Mouse (Mus musculus) limb, embryonic 15.5 days (tissue): ENCODE measurements around the gene Smurf2. TPM values are rescaled to one million over a fixed set of nuclear protein-coding genes. Genes with fewer than 3 reads are reported as not detected.
"Not testable (repeated sequence)": the region's sequence is repeated elsewhere in the genome, so short reads cannot be mapped to it uniquely, and the experiment has no call there.

Experiments used
- ATAC-seq: fragments of 200-750 bp; cut with Nextera tagmentation; 2 replicates; pipeline ENCODE4 v1.8.0; 2017; ENCODE audit warnings: low read depth, moderate TSS enrichment; ENCODE audit not compliant: insufficient number of reproducible peaks, low FRiP score, low TSS enrichment
- H3K27ac ChIP-seq: fragments of 300-500 bp; sonication (generic); 2 replicates; pipeline ENCODE4 v1.5.1; 2015; ENCODE audit warnings: moderate library complexity, mild to moderate bottlenecking, inconsistent platforms
- H3K27me3 ChIP-seq: fragments of 300-500 bp; sonication (generic); 2 replicates; pipeline ENCODE4 v1.6.1; 2015; ENCODE audit warnings: inconsistent platforms
- H3K36me3 ChIP-seq: fragments of 300-500 bp; sonication (generic); 2 replicates; pipeline ENCODE4 v1.6.1; 2015; ENCODE audit warnings: inconsistent platforms
- H3K4me1 ChIP-seq: fragments of 300-500 bp; sonication (generic); 2 replicates; pipeline ENCODE4 v1.6.1; 2015; ENCODE audit warnings: inconsistent platforms
- H3K4me2 ChIP-seq: fragments of 300-500 bp; sonication (generic); 2 replicates; pipeline ENCODE4 v1.6.1; 2015; ENCODE audit warnings: mild to moderate bottlenecking, inconsistent platforms
- H3K4me3 ChIP-seq: fragments of 300-500 bp; sonication (generic); 2 replicates; pipeline ENCODE4 v1.5.1; 2015; ENCODE audit warnings: mild to moderate bottlenecking, inconsistent platforms
- H3K9ac ChIP-seq: fragments of 300-500 bp; sonication (generic); 2 replicates; pipeline ENCODE4 v1.6.1; 2015; ENCODE audit warnings: inconsistent platforms
- H3K9me3 ChIP-seq: fragments of 300-500 bp; sonication (generic); 2 replicates; pipeline ENCODE4 v1.6.1; 2016; ENCODE audit warnings: inconsistent platforms
- WGBS: fragments of 180-500 bp; shearing (Covaris S2); methylation state at CpG from one replicate; pipeline ENCODE4 v1.1.7; 2015; 5-methylcytosine and 5-hydroxymethylcytosine counted together
- polyA plus RNA-seq: library from polyadenylated mRNA; unstranded; fragments of >200 nt; fragmentation: Nextera tagmentation; extraction: Ambion mirVana; gene quantifications from 2 replicates; pipeline ENCODE4 v1.2.1, GENCODE M21; 2015

Smurf2 gene
- polyA plus RNA-seq, 1 experiment from 2014 or later = 13.4 TPM

DNA sequence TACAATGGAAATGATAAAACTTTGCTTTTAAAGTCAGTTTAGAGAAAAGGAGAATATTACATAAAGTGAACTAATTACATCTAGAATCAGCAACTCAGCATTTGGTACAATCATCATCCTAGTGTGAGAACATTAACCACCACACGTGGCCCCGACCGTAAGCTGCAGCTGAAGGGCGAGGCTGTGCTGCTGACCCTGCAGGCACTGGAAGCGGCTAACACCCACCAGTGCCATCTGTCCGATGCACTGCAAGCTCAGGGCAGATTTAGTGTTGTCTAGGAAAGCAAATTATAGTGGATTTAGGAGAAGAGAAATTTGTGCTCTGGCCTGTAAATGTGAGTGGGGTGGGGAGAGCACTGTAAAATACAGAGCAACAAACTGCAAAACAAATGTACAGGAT, 100.3 kb downstream of the Smurf2 start:
- Histone ChIP-seq H3K4me3 (no peak overlapping the region), H3K4me1 (peaks cover 19% of the 10 kb centered on the region), H3K9ac (no peak overlapping the region), H3K36me3 (peaks cover 79% of the 10 kb centered on the region), H3K27ac (no peak overlapping the region), H3K9me3 (no peaks in the 10 kb centered on the region), H3K27me3 (no peaks in the 10 kb centered on the region), H3K4me2 (no peak overlapping the region)
- WGBS = 65% methylated on average over 6 of the region's 6 CpGs
- no peak for ATAC-seq

GRCm38 (mm10) chr11:106819595-106819994, 100.9 kb downstream of the Smurf2 start:
- Histone ChIP-seq H3K9ac (no peak overlapping the region), H3K36me3 (peaks cover 81% of the 10 kb centered on the region), H3K4me1 (peaks cover 19% of the 10 kb centered on the region), H3K9me3 (no peaks in the 10 kb centered on the region), H3K27ac (no peak overlapping the region), H3K4me2 (no peak overlapping the region), H3K27me3 (no peaks in the 10 kb centered on the region), H3K4me3 (no peak overlapping the region)
- no peak for ATAC-seq
- 87% methylated on average over 9 of the region's 9 CpGs for WGBS

GRCm38 (mm10) chr11:106818341-106818740, 102.2 kb downstream of the Smurf2 start:
- no peak for ATAC-seq
- Histone ChIP-seq H3K4me3 (no peak overlapping the region), H3K9ac (no peak overlapping the region), H3K4me1 (peaks cover 19% of the 10 kb centered on the region), H3K27ac (peak overlapping the region; percentile 35; the same call in 1 of the 2 replicates), H3K27me3 (no peaks in the 10 kb centered on the region), H3K4me2 (no peak overlapping the region), H3K36me3 (peaks cover 84% of the 10 kb centered on the region), H3K9me3 (no peaks in the 10 kb centered on the region)
- 30% methylated on average over 9 of the region's 9 CpGs for WGBS

- peaks cover 83% of the 10 kb centered on the region for H3K36me3 ChIP-seq
These were observed 102.7 kb downstream of the Smurf2 start for GRCm38 (mm10) chr11:106817808-106818207.

DNA sequence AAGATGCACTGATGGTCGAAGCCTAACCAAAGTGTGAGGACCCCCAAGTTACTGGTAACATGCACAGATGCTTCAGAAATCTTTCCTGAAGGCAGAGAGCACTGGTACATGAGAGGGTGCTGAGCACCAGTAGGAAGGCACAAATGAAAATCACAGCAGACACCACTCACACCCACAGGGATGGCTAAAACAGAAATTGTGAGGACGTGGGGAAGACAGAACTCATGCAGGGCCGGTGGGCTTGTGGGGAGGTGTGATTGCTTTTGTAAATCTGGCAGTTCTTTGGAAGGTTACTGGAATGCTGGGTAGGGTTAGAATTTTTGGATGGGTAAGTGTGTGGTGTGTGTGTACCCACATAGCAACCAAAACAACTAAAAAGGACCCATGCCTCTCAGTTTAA, 103.4 kb downstream of the Smurf2 start:
- peaks cover 82% of the 10 kb centered on the region for H3K36me3 ChIP-seq
- H3K9me3 ChIP-seq = no peaks in the 10 kb centered on the region
- no peak overlapping the region for H3K4me3 ChIP-seq
- H3K27me3 ChIP-seq = no peaks in the 10 kb centered on the region
- no peak overlapping the region for H3K4me2 ChIP-seq
- H3K9ac ChIP-seq = no peak overlapping the region
- no peak for ATAC-seq
- WGBS = 90% methylated on average over 3 of the region's 3 CpGs
- peaks cover 19% of the 10 kb centered on the region for H3K4me1 ChIP-seq
- H3K27ac ChIP-seq = no peak overlapping the region

More at GRCm38 (mm10) chr11:106817808-106818207, 102.7 kb downstream of the Smurf2 start:
- H3K27ac ChIP-seq = no peak overlapping the region
- no peak overlapping the region for H3K4me2 ChIP-seq
- no peaks in the 10 kb centered on the region for H3K27me3 ChIP-seq
- no peaks in the 10 kb centered on the region for H3K9me3 ChIP-seq
- H3K4me1 ChIP-seq = peaks cover 19% of the 10 kb centered on the region
- H3K9ac ChIP-seq = no peak overlapping the region
- no peak for ATAC-seq
- 74% methylated on average over 6 of the region's 6 CpGs for WGBS
- H3K4me3 ChIP-seq = no peak overlapping the region

DNA sequence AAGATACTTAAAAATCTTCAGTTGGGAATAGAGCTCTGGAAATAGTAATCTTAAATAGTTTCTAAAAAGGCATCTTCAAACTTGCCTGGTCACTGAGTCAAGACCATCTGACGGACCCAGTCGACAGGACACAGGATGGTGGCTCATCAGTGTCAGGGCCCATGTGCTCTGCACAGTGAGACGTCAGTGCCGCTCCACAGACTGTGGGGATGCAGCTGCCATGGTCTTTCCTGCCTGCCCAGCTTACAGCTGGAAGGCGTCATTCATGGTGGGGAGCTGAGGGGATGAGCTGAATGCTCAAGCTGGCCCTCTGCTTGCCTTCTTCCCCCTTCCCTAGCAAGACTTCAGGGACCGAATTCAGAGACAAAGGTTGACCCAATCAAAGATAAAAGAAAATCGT, 104.2 kb downstream of the Smurf2 start:
- WGBS = 75% methylated on average over 7 of the region's 7 CpGs
- Histone ChIP-seq H3K4me1 (peaks cover 17% of the 10 kb centered on the region), H3K36me3 (peaks cover 84% of the 10 kb centered on the region), H3K4me3 (no peak overlapping the region), H3K9ac (no peak overlapping the region), H3K27ac (no peak overlapping the region), H3K27me3 (no peaks in the 10 kb centered on the region), H3K9me3 (no peaks in the 10 kb centered on the region), H3K4me2 (no peak overlapping the region)
- no peak for ATAC-seq

- Histone ChIP-seq H3K9me3 (no peaks in the 10 kb centered on the region), H3K4me2 (no peak overlapping the region), H3K4me3 (no peak overlapping the region), H3K27me3 (no peaks in the 10 kb centered on the region), H3K27ac (no peak overlapping the region), H3K4me1 (peaks cover 16% of the 10 kb centered on the region), H3K36me3 (peaks cover 84% of the 10 kb centered on the region), H3K9ac (no peak overlapping the region)
- ATAC-seq = no peak
- WGBS = 79% methylated on average over 2 of the region's 2 CpGs
These were observed 104.8 kb downstream of the Smurf2 start for GRCm38 (mm10) chr11:106815761-106816160.

DNA sequence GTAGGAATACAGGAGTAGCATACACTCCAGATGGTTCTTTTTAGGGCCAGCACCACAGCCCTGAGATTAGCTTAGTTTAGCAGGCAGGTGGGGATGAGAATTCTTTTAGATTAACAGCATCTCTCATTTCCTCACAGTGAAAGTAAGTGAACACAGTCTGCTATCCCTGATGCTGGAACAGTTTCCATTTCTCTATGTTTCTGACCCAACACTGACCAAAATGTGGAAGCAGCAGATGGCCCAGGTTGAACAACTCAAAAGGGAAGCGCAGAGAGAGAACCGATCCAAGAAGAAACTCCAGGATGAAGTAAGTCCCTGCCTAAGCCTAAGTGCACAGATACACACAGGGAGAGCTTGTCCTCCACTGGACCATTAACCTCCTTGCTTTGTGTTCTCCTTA, 105.2 kb downstream of the Smurf2 start:
- Histone ChIP-seq H3K9ac (no peak overlapping the region), H3K27me3 (no peaks in the 10 kb centered on the region), H3K9me3 (no peaks in the 10 kb centered on the region), H3K4me3 (no peak overlapping the region), H3K4me2 (no peak overlapping the region), H3K4me1 (peaks cover 16% of the 10 kb centered on the region), H3K27ac (no peak overlapping the region), H3K36me3 (peaks cover 82% of the 10 kb centered on the region)
- no peak for ATAC-seq
- 91% methylated on average over 2 of the region's 2 CpGs for WGBS

DNA sequence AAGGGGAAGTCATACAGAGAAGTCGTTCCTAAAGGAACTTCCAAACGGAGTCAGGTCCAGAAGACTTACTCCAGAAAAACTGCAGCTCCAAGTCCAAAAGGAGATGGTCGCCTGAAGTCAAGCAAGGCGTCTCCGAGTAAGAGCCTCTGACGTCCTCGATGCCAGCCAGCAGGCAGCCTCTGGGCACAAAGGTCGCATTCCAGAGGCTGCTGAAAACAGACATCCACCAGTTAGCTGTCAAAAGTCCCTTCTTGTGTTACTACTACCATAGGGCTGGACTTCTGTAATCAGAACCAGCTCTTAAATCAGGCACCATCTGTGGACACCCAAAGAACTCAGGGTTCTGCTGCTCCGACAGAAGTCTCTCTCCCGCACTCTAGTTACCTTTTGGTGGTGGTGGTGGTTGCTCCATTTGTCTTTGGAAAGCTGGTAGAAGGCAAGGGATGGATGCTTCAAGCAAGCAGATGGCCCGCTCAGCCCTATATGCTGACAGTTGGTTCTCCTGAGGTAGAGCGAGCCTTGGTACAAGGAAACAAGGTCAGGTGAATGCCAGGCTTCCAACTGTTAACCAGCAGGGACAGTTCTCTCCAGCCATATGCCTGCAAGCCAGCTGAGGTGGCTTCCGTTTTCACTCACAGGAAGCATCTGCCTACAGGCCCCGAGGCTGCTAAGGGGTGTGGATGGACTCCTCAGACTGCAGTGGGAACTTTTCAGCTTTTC, 105.8 kb downstream of the Smurf2 start:
- no peak overlapping the region for H3K4me3 ChIP-seq
- H3K9ac ChIP-seq = no peak overlapping the region
- no peaks in the 10 kb centered on the region for H3K9me3 ChIP-seq
- H3K4me1 ChIP-seq = peaks cover 14% of the 10 kb centered on the region
- H3K36me3 ChIP-seq = peaks cover 84% of the 10 kb centered on the region
- no peak overlapping the region for H3K4me2 ChIP-seq
- no peak overlapping the region for H3K27ac ChIP-seq
- 69% methylated on average over 14 of the region's 14 CpGs for WGBS
- no peak for ATAC-seq
- no peaks in the 10 kb centered on the region for H3K27me3 ChIP-seq

DNA sequence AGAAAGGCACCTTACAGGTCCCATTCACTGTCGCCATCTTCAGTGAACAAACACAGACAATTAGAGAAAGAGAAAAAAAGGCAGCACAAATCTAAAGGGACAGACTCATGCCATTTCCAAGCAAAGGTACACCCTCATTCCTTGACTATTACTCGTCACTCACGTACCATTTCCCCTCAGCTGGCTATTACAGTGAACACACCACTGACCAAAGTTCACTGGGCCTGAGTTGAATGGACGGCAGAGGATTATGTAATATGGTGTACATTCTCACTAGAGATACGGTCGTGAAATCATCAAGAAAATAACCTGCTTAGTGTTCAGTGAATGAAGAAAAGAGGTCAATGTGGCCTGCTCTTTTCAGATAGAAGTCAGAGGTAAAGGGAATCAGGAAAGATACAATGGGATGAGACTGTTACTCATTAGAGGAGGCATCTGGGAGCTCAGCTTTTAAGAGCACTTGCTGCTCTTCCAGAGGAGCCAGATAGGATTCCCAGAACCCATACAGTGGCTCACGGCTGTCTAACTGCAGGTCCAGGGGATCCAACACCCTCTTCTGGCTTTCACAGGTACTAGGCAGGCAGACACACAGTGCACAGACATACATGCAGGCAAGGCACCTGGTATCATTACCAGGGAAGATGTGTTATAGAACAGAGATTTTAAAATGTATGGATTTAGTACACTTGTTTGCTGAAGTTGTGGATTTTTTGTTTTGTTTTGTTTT, 107.9 kb downstream of the Smurf2 start:
- no peak overlapping the region for H3K4me3 ChIP-seq
- no peaks in the 10 kb centered on the region for H3K27me3 ChIP-seq
- H3K9ac ChIP-seq = no peak overlapping the region
- no peaks in the 10 kb centered on the region for H3K4me1 ChIP-seq
- no peak overlapping the region for H3K27ac ChIP-seq
- H3K36me3 ChIP-seq = peaks cover 76% of the 10 kb centered on the region
- H3K9me3 ChIP-seq = no peaks in the 10 kb centered on the region
- no peak overlapping the region for H3K4me2 ChIP-seq
- no peak for ATAC-seq
- WGBS = 92% methylated on average over 7 of the region's 7 CpGs

- H3K9ac ChIP-seq, H3K4me1 ChIP-seq, H3K4me2 ChIP-seq, H3K9me3 ChIP-seq, H3K27me3 ChIP-seq, H3K4me3 ChIP-seq, ATAC-seq, H3K27ac ChIP-seq: not testable (repeated sequence)
- peaks cover 61% of the 10 kb centered on the region for H3K36me3 ChIP-seq
- WGBS = 67% methylated on average over 1 of the region's 1 CpGs
These were observed 113.1 kb downstream of the Smurf2 start for GRCm38 (mm10) chr11:106807442-106807841.

DNA sequence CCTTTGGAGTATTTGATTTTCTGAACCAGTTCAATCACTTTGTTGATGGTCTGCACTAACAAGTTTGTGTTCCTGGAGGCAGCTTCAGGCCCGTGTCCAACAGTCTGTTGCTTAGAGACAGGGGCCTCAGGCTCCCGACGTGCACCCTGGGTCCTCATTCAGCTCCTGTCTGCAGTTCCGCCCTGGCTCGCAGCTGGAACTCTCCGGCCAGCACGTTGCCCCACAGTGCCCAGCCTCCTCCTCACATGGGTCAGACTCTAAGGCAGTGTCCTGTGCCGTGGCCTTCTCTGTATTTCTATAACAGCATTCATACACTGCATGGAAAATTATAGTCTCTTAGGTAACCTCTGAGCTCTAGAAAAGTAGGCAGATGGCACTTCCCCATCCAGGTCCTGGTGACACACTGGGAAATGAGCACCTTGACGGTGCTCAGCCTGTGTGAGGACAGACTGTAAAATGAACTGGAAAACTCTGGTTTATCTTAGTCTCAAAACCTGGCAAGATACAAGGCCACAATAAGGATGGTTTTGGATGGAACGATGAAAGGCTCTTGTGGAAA, 118.4 kb downstream of the Smurf2 start:
- WGBS = 88% methylated on average over 10 of the region's 10 CpGs
- no peak overlapping the region for H3K4me2 ChIP-seq
- H3K9me3 ChIP-seq = no peaks in the 10 kb centered on the region
- no peak overlapping the region for H3K9ac ChIP-seq
- no peak for ATAC-seq
- no peaks in the 10 kb centered on the region for H3K27me3 ChIP-seq
- H3K4me3 ChIP-seq = no peak overlapping the region
- no peaks in the 10 kb centered on the region for H3K4me1 ChIP-seq
- H3K36me3 ChIP-seq = peaks cover 81% of the 10 kb centered on the region
- H3K27ac ChIP-seq = no peak overlapping the region
